Mouse (Mus musculus) CH12.LX (cell line): ENCODE data around the gene Olfr655. TPM values are rescaled to one million over a fixed set of nuclear protein-coding genes. Genes with fewer than 3 reads are reported as not detected.
A peak's percentile ranks its signal among the peaks of the same experiment; 100 is the strongest.

Experiments
- DNase-seq: peaks from one replicate; pipeline ENCODE4 v3.0.0-alpha.2; 2013; ENCODE audit errors: extremely low read depth
- H3K27ac ChIP-seq: 2 replicates; pipeline ENCODE4 v1.5.1; 2012; ENCODE audit warnings: low read depth, mild to moderate bottlenecking, control low read depth, moderate library complexity; ENCODE audit not compliant: insufficient read depth
- H3K27me3 ChIP-seq: replicated peaks from 2 replicates; pipeline ENCODE3; 2012; ENCODE audit warnings: inconsistent platforms
- H3K36me3 ChIP-seq, 2 experiments: replicated peaks in 1 of 2; 2 replicates each; pipeline versions ENCODE3 to v1.6.1; 2012; ENCODE audit warnings: inconsistent platforms in 1 of 2, low read length in 1 of 2, mild to moderate bottlenecking in 1 of 2, mixed read lengths in 1 of 2, moderate library complexity in 1 of 2; ENCODE audit not compliant: control insufficient read depth in 1 of 2, insufficient read depth in 1 of 2
- H3K4me1 ChIP-seq, 2 experiments: 2 replicates each; pipeline ENCODE4 v1.6.1; 2012; ENCODE audit warnings: inconsistent platforms in 1 of 2, moderate library complexity in 1 of 2; ENCODE audit not compliant: insufficient read depth in 2 of 2, control insufficient read depth in 1 of 2
- H3K4me2 ChIP-seq: 2 replicates; pipeline ENCODE4 v1.6.1; 2012; ENCODE audit warnings: low read depth, mild to moderate bottlenecking, control low read depth; ENCODE audit not compliant: poor library complexity, insufficient read depth, severe bottlenecking
- H3K4me3 ChIP-seq, 3 experiments: fragments of 150-350 bp in 1 of 3; sonication (generic) in 1 of 3; replicated peaks in 1 of 3; 2 replicates each; pipeline versions ENCODE3 to v1.5.1; 2011 to 2012; ENCODE audit warnings: low read depth in 2 of 3, low read length in 2 of 3, mild to moderate bottlenecking in 2 of 3, moderate library complexity in 2 of 3, control low read depth in 1 of 3, improper control_type of control experiment in 1 of 3, inconsistent platforms in 1 of 3, mixed read lengths in 1 of 3; ENCODE audit not compliant: poor library complexity in 1 of 3
- H3K79me2 ChIP-seq: replicated peaks from 2 replicates; pipeline ENCODE4 v1.6.1; 2012; ENCODE audit warnings: mild to moderate bottlenecking, moderate library complexity; ENCODE audit not compliant: control insufficient read depth, poor library complexity, insufficient read depth, severe bottlenecking; ENCODE audit errors: extremely low read depth
- H3K9ac ChIP-seq: 2 replicates; pipeline ENCODE4 v1.6.1; 2012; ENCODE audit warnings: low read depth, mild to moderate bottlenecking, control low read depth, moderate library complexity; ENCODE audit not compliant: insufficient read depth
- H3K9me3 ChIP-seq: replicated peaks from 2 replicates; pipeline ENCODE3; 2012; ENCODE audit warnings: low read length, inconsistent platforms, mixed read lengths
- BHLHE40 ChIP-seq: IDR thresholded peaks from 2 replicates; pipeline ENCODE4 v1.6.1; 2011; ENCODE audit warnings: mild to moderate bottlenecking, low read depth, low read length, improper control_type of control experiment
- CHD1 ChIP-seq: IDR thresholded peaks from 2 replicates; pipeline ENCODE4 v1.6.1; 2012; ENCODE audit warnings: low read depth, low read length, improper control_type of control experiment, inconsistent platforms
- CTCF ChIP-seq, 2 experiments: IDR thresholded peaks in 1 of 2; conservative IDR thresholded peaks in 1 of 2; 2 replicates each; pipeline ENCODE4 v1.5.1; 2011 to 2012; ENCODE audit warnings: low read depth in 2 of 2, low read length in 2 of 2, improper control_type of control experiment in 1 of 2, inconsistent platforms in 1 of 2, mild to moderate bottlenecking in 1 of 2, moderate library complexity in 1 of 2
- ELF1 ChIP-seq: IDR thresholded peaks from 2 replicates; pipeline ENCODE4 v1.6.1; 2014; ENCODE audit warnings: low read depth, mild to moderate bottlenecking, inconsistent platforms, low read length, improper control_type of control experiment
- GABPA ChIP-seq: IDR thresholded peaks from 2 replicates; pipeline ENCODE4 v1.6.1; 2012; ENCODE audit warnings: low read depth, low read length, improper control_type of control experiment, inconsistent platforms; ENCODE audit not compliant: insufficient replicate concordance
- HCFC1 ChIP-seq: IDR thresholded peaks from 2 replicates; pipeline ENCODE4 v1.6.1; 2012; ENCODE audit warnings: low read depth, mild to moderate bottlenecking, inconsistent platforms, low read length, improper control_type of control experiment
- JUND ChIP-seq: conservative IDR thresholded peaks from 2 replicates; pipeline ENCODE4 v1.6.1; 2011; ENCODE audit warnings: low read depth, low read length, improper control_type of control experiment
- KAT2A ChIP-seq: IDR thresholded peaks from 2 replicates; pipeline ENCODE4 v1.6.1; 2012; ENCODE audit warnings: low read length, improper control_type of control experiment, inconsistent platforms; ENCODE audit not compliant: insufficient replicate concordance
- MAFK ChIP-seq: IDR thresholded peaks from 2 replicates; pipeline ENCODE4 v1.6.1; 2011; ENCODE audit warnings: low read length, improper control_type of control experiment; ENCODE audit not compliant: insufficient replicate concordance
- MAX ChIP-seq: IDR thresholded peaks from 2 replicates; pipeline ENCODE4 v1.6.1; 2011; ENCODE audit warnings: low read length, improper control_type of control experiment
- MXI1 ChIP-seq: IDR thresholded peaks from 2 replicates; pipeline ENCODE4 v1.6.1; 2011; ENCODE audit warnings: mild to moderate bottlenecking, low read depth, low read length, improper control_type of control experiment
- MYC ChIP-seq: IDR thresholded peaks from 2 replicates; pipeline ENCODE4 v1.6.1; 2011; ENCODE audit warnings: low read depth, mild to moderate bottlenecking, improper control_type of control experiment, low read length
- POLR2A ChIP-seq: IDR thresholded peaks from 2 replicates; pipeline ENCODE4 v1.6.1; 2011; ENCODE audit warnings: low read depth, mild to moderate bottlenecking, improper control_type of control experiment, low read length
- POLR2AphosphoS2 ChIP-seq: IDR thresholded peaks from 2 replicates; pipeline ENCODE4 v1.6.1; 2011; ENCODE audit warnings: low read depth, low read length, improper control_type of control experiment
- RAD21 ChIP-seq: IDR thresholded peaks from 2 replicates; pipeline ENCODE4 v1.6.1; 2011; ENCODE audit warnings: low read depth, mild to moderate bottlenecking, low read length, improper control_type of control experiment, moderate library complexity
- RCOR1 ChIP-seq: conservative IDR thresholded peaks from 2 replicates; pipeline ENCODE4 v1.6.1; 2012; ENCODE audit warnings: low read depth, mild to moderate bottlenecking, inconsistent platforms, low read length, improper control_type of control experiment
- SMC3 ChIP-seq: IDR thresholded peaks from 2 replicates; pipeline ENCODE4 v1.6.1; 2011; ENCODE audit warnings: low read depth, low read length, improper control_type of control experiment
- UBTF ChIP-seq: IDR thresholded peaks from 2 replicates; pipeline ENCODE4 v1.6.1; 2012; ENCODE audit warnings: low read depth, mild to moderate bottlenecking, inconsistent platforms, low read length, improper control_type of control experiment, moderate library complexity
- ZMIZ1 ChIP-seq: IDR thresholded peaks from 2 replicates; pipeline ENCODE4 v1.6.1; 2012; ENCODE audit warnings: low read depth, mild to moderate bottlenecking, inconsistent platforms, low read length, improper control_type of control experiment
- dilution Hi-C: fragments of 300-500 bp; cut with MboI; formaldehyde crosslinking; loops from 2 replicates; pipeline ENCODE4 v1.14.3; 2020; ENCODE audit warnings: low sequenced_read_pairs; ENCODE audit not compliant: extremely low pct_unique_long_range_greater_than_20kb, extremely low pct_ligation_motif_present
- in situ Hi-C: fragments of 300-500 bp; cut with MboI; formaldehyde crosslinking; loops from 3 replicates; pipeline ENCODE4 v1.14.3; 2019; ENCODE audit warnings: low sequenced_read_pairs, low pct_ligation_motif_present, low pct_unique_long_range_greater_than_20kb, mixed read lengths
- polyA plus RNA-seq: library from polyadenylated mRNA; unstranded; fragments of >175 nt; gene quantifications from 2 replicates; pipeline ENCODE4 v1.2.1, GENCODE M21; 2012; ENCODE audit warnings: low read depth; ENCODE audit not compliant: insufficient read length
- total RNA-seq, 2 experiments: library from RNA; depleted of rRNA; stranded (reverse); fragments of 300-350 nt in 1 of 2; fragments of >200 nt in 1 of 2; gene quantifications; 2 replicates each; pipeline ENCODE4 v1.2.3; 2012 to 2014

Gene Olfr655
- total and polyA plus RNA-seq, 3 experiments = 0.80 TPM; not detected in 2

DNA sequence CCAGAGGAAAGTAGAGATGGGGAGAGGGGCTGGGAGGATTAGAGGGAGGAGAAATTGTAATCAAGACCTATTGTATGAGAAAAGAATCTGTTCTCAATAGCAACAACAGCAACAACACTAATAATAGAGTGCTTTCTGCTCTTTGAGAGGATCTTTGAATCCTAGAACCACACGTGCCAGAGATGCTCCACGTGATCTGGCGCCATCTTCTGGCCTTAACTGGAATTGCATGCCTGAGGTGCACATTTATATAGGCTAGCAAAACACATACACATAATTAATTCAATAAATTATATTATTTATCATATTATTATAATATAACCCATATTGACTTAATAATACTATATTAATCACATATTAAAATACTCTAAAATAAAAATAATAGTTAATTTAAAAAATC is 1.6 kb upstream of the Olfr655 start:
- H3K9ac ChIP-seq = no peak overlapping the region

DNA sequence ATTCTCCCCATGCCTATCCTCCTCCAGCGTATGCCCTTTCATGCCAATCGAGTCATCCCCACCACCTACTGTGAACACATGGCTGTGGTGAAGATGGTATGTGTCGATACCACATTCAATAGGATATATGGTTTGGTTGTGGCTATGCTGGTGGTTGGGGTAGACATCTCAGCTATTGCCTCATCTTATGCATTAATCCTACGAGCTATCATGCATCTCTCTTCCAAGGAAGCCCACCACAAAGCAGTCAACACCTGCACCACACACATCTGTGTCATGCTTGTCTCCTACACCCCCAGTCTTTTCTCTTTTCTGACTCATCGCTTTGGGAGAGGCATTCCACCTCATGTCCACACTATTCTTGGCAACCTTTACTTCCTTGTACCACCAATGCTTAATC is 13.3 kb downstream of the Olfr655 start:
- Histone ChIP-seq H3K4me2 (no peak overlapping the region), H3K36me3 (no peaks in the 10 kb centered on the region), H3K9ac (no peak overlapping the region), H3K4me3 (no peak overlapping the region), H3K79me2 (no peaks in the 10 kb centered on the region), H3K4me1 (peaks cover 0 to 4% of the 10 kb centered on the region in 2 experiments; a peak in 2 of 4 replicates), H3K9me3 (no peaks in the 10 kb centered on the region), H3K27me3 (no peaks in the 10 kb centered on the region), H3K27ac (no peak overlapping the region)
- DNase-seq = no peak
- in situ Hi-C loops = loop anchor here (25.0 kb wide), 1 partner anchor 226 kb away; the partner anchor contains the start of genes Trim12c and Trim30b
- no peak for TF ChIP-seq JUND
- TF ChIP-seq MYC = no peak
- no peak for TF ChIP-seq ZMIZ1
- TF ChIP-seq MAFK = no peak
- no peak for TF ChIP-seq POLR2AphosphoS2
- no peak for TF ChIP-seq GABPA
- TF ChIP-seq MAX = no peak
- no peak for TF ChIP-seq MXI1
- no peak for TF ChIP-seq ELF1
- TF ChIP-seq KAT2A = no peak
- no peak for TF ChIP-seq POLR2A
- no peak for TF ChIP-seq RCOR1
- TF ChIP-seq UBTF = no peak
- TF ChIP-seq CHD1 = no peak
- dilution Hi-C loops = no loop called here

More for the DNA sequence above, 1.6 kb upstream of the Olfr655 start:
- dilution Hi-C loops = no loop called here
- Histone ChIP-seq H3K4me3 (no peak overlapping the region), H3K79me2 (no peaks in the 10 kb centered on the region), H3K4me1 (no peaks in the 10 kb centered on the region), H3K9me3 (no peaks in the 10 kb centered on the region)
- peak; percentile 72 for TF ChIP-seq MAX
- peak; percentile 98 for TF ChIP-seq BHLHE40
- TF ChIP-seq CTCF (conservative IDR thresholded peaks at IDR 0.05 in 1 of 2, IDR thresholded peaks at IDR 0.05 in 1 of 2; ENCODE audit: low read depth in 2 of 2, low read length in 2 of 2) = peak; percentile 82 to 96
- peak; percentile 80 for TF ChIP-seq RAD21
- TF ChIP-seq HCFC1 = no peak
- no peak for TF ChIP-seq MXI1
- peak; percentile 75 for TF ChIP-seq SMC3
- TF ChIP-seq GABPA = no peak
- peak; percentile 84 for TF ChIP-seq MYC
- TF ChIP-seq, all 38 proteins: peak for 6
- peak; percentile 70 for DNase-seq
- in situ Hi-C loops = no loop called here
- no peak overlapping the region for H3K27ac ChIP-seq
- no peak overlapping the region for H3K4me2 ChIP-seq
- H3K36me3 ChIP-seq = no peaks in the 10 kb centered on the region
- H3K27me3 ChIP-seq = no peaks in the 10 kb centered on the region
